19 mouse cellular contexts compared by ENCODE assay signal in genomic region chr10:103030931-103031330, GRCm38 (mm10). TPM values are rescaled to one million over a fixed set of nuclear protein-coding genes. Genes with fewer than 3 reads are reported as not detected.
A peak's percentile ranks its signal among the peaks of the same experiment; 100 is the strongest.
DNase-seq lines count a peak whose midpoint lies in the region; ATAC-seq lines count a peak whose summit lies in the region.
"Had no signal": no experiment of that assay in that cellular context is flagged by ENCODE, and none has a peak within 500 bp of the region (broad histone marks: within the 10 kb centered on the region; RNA-seq: fewer than 3 reads in every experiment).

No protein-coding gene starts in this region.

- H3K4me2 ChIP-seq in kidney, embryonic 14.5 days (replicated peaks; ENCODE audit: low read depth, low read length): no peak overlapping the region
- no peak overlapping the region for H3K4me2 ChIP-seq in midbrain, embryonic 11.5 days
- no peak overlapping the region for H3K4me2 ChIP-seq in midbrain, embryonic 13.5 days (replicated peaks)
- H3K4me2 ChIP-seq in embryonic facial prominence, embryonic 11.5 days (ENCODE audit: low read depth, low read length): peak overlapping the region; percentile 29
- H3K4me2 ChIP-seq in embryonic facial prominence, embryonic 14.5 days (ENCODE audit: low read depth, low read length): peak overlapping the region; percentile 53
- H3K4me2 ChIP-seq: neural tube, embryonic 13.5 days had no signal

- H3K36me3 ChIP-seq in kidney, embryonic 14.5 days (ENCODE audit: control insufficient read depth, insufficient read depth, low read length): no peaks in the 10 kb centered on the region
- no peaks in the 10 kb centered on the region for H3K36me3 ChIP-seq in midbrain, embryonic 11.5 days (ENCODE audit: control insufficient read depth, insufficient read depth, low read length)
- H3K36me3 ChIP-seq in midbrain, embryonic 13.5 days: no peaks in the 10 kb centered on the region
- H3K36me3 ChIP-seq in embryonic facial prominence, embryonic 11.5 days (replicated peaks; ENCODE audit: control insufficient read depth, insufficient read depth, low read depth, low read length): no peaks in the 10 kb centered on the region
- H3K36me3 ChIP-seq in embryonic facial prominence, embryonic 14.5 days (ENCODE audit: control insufficient read depth, insufficient read depth, low read length): no peaks in the 10 kb centered on the region
- H3K36me3 ChIP-seq: hindbrain, embryonic 12.5 days; neural tube, embryonic 13.5 days had no signal

- 5% methylated on average over 11 of the region's 11 CpGs for WGBS in kidney, embryonic 14.5 days
- 2% methylated on average over 11 of the region's 11 CpGs for WGBS in midbrain, embryonic 11.5 days
- WGBS in midbrain, embryonic 13.5 days: 3% methylated on average over 11 of the region's 11 CpGs
- 2% methylated on average over 11 of the region's 11 CpGs for WGBS in embryonic facial prominence, embryonic 11.5 days
- WGBS in embryonic facial prominence, embryonic 14.5 days: 3% methylated on average over 11 of the region's 11 CpGs

- no peak overlapping the region for H3K27ac ChIP-seq in kidney, embryonic 14.5 days (ENCODE audit: low read depth, low read length)
- H3K27ac ChIP-seq in midbrain, embryonic 11.5 days (ENCODE audit: low read depth, low read length): no peak overlapping the region
- no peak overlapping the region for H3K27ac ChIP-seq in midbrain, embryonic 13.5 days
- peak overlapping the region; percentile 79 for H3K27ac ChIP-seq in embryonic facial prominence, embryonic 11.5 days (replicated peaks; ENCODE audit: low read depth, low read length)
- peak overlapping the region; percentile 90 for H3K27ac ChIP-seq in embryonic facial prominence, embryonic 14.5 days (replicated peaks; ENCODE audit: low read depth, low read length)
- H3K27ac ChIP-seq: hindbrain, embryonic 12.5 days; neural tube, embryonic 13.5 days had no signal

- no peak for ATAC-seq in kidney, embryonic 14.5 days (ENCODE audit: low FRiP score, low TSS enrichment)
- ATAC-seq in midbrain, embryonic 11.5 days (ENCODE audit: low FRiP score): no peak
- no peak for ATAC-seq in midbrain, embryonic 13.5 days
- no peak for ATAC-seq in embryonic facial prominence, embryonic 11.5 days (replicated peaks; ENCODE audit: insufficient number of reproducible peaks, low FRiP score, low TSS enrichment, low read depth)
- no peak for ATAC-seq in embryonic facial prominence, embryonic 14.5 days (ENCODE audit: low read depth)
- ATAC-seq: inflammation-experienced regulatory T-cells, adult 6 months had no signal

- no peaks in the 10 kb centered on the region for H3K9me3 ChIP-seq in kidney, embryonic 14.5 days (ENCODE audit: control insufficient read depth, low read length)
- H3K9me3 ChIP-seq in midbrain, embryonic 11.5 days (ENCODE audit: control insufficient read depth, low read length): no peaks in the 10 kb centered on the region
- no peaks in the 10 kb centered on the region for H3K9me3 ChIP-seq in midbrain, embryonic 13.5 days
- H3K9me3 ChIP-seq in embryonic facial prominence, embryonic 11.5 days (replicated peaks; ENCODE audit: control insufficient read depth, low read length): no peaks in the 10 kb centered on the region
- no peaks in the 10 kb centered on the region for H3K9me3 ChIP-seq in embryonic facial prominence, embryonic 14.5 days (ENCODE audit: control insufficient read depth, low read length)
- H3K9me3 ChIP-seq: hindbrain, embryonic 12.5 days; neural tube, embryonic 13.5 days had no signal

- no peak overlapping the region for H3K9ac ChIP-seq in kidney, embryonic 14.5 days (ENCODE audit: low read depth, low read length)
- no peak overlapping the region for H3K9ac ChIP-seq in midbrain, embryonic 11.5 days (ENCODE audit: low read length)
- H3K9ac ChIP-seq in midbrain, embryonic 13.5 days (replicated peaks): no peak overlapping the region
- H3K9ac ChIP-seq in embryonic facial prominence, embryonic 11.5 days (replicated peaks; ENCODE audit: low read length): peak overlapping the region; percentile 67
- peak overlapping the region; percentile 80 for H3K9ac ChIP-seq in embryonic facial prominence, embryonic 14.5 days (ENCODE audit: low read depth, low read length)
- H3K9ac ChIP-seq: hindbrain, embryonic 12.5 days; neural tube, embryonic 13.5 days had no signal

- peak overlapping the region; percentile 48; the same call in 1 of the 2 replicates for H3K4me3 ChIP-seq in kidney, embryonic 14.5 days (ENCODE audit: low read length)
- no peak overlapping the region for H3K4me3 ChIP-seq in midbrain, embryonic 11.5 days (ENCODE audit: low read depth, low read length)
- H3K4me3 ChIP-seq in midbrain, embryonic 13.5 days (replicated peaks): no peak overlapping the region
- H3K4me3 ChIP-seq in embryonic facial prominence, embryonic 11.5 days (ENCODE audit: low read depth, low read length): peak overlapping the region; percentile 53
- peak overlapping the region; percentile 53 for H3K4me3 ChIP-seq in embryonic facial prominence, embryonic 14.5 days (ENCODE audit: low read depth, low read length)
- H3K4me3 ChIP-seq: hindbrain, embryonic 12.5 days; neural tube, embryonic 13.5 days had no signal

- H3K4me1 ChIP-seq in kidney, embryonic 14.5 days (ENCODE audit: control insufficient read depth, insufficient read depth, low read length): 0 out of 2 replicates have a peak, but pooled peaks cover 4% of the 10 kb centered on the region
- H3K4me1 ChIP-seq in midbrain, embryonic 11.5 days (ENCODE audit: control insufficient read depth, insufficient read depth, low read length): peaks cover 2% of the 10 kb centered on the region; the same call in 1 of the 2 replicates
- H3K4me1 ChIP-seq in midbrain, embryonic 13.5 days (replicated peaks): peaks cover 14% of the 10 kb centered on the region
- H3K4me1 ChIP-seq in embryonic facial prominence, embryonic 11.5 days (ENCODE audit: control insufficient read depth, insufficient read depth, low read length): no peaks in the 10 kb centered on the region
- H3K4me1 ChIP-seq in embryonic facial prominence, embryonic 14.5 days (ENCODE audit: control insufficient read depth, insufficient read depth, low read length): no peaks in the 10 kb centered on the region

- peaks cover 72% of the 10 kb centered on the region for H3K27me3 ChIP-seq in kidney, embryonic 14.5 days (ENCODE audit: control insufficient read depth, insufficient read depth, low read length)
- H3K27me3 ChIP-seq in midbrain, embryonic 11.5 days (ENCODE audit: control insufficient read depth, insufficient read depth, low read length): peaks cover 83% of the 10 kb centered on the region
- peaks cover 88% of the 10 kb centered on the region for H3K27me3 ChIP-seq in midbrain, embryonic 13.5 days
- peaks cover 23% of the 10 kb centered on the region for H3K27me3 ChIP-seq in embryonic facial prominence, embryonic 11.5 days (ENCODE audit: control insufficient read depth, insufficient read depth, low read length)
- H3K27me3 ChIP-seq in embryonic facial prominence, embryonic 14.5 days (replicated peaks; ENCODE audit: control insufficient read depth, insufficient read depth, low read length): peaks cover 56% of the 10 kb centered on the region

- DNase-seq in kidney, adult 8-10 months: no peak
- DNase-seq in midbrain, embryonic 11.5 days (ENCODE audit: low spot score, missing footprints): peak; percentile 93
- no peak for DNase-seq in embryonic facial prominence, embryonic 11.5 days (ENCODE audit: low spot score)
- DNase-seq in embryonic facial prominence, embryonic 14.5 days (ENCODE audit: low spot score): no peak
- DNase-seq in thymus, postnatal 14 days: no peak
- DNase-seq: cerebellum, adult 8-10 months; heart, postnatal 10 days; kidney, adult 9 months; liver; lung, postnatal 10 days; right cerebral cortex, postnatal 25 days had no signal

RNA-seq across cellular contexts. Expression of gene Alx1, which starts 0.9 kb away (rescaled TPM):
- polyA plus RNA-seq in kidney, embryonic 14.5 days (2014; fragmentation: Nextera tagmentation; extraction: Ambion mirVana): 34.8 and 36.7 TPM in 2 replicates
- polyA plus RNA-seq in midbrain, embryonic 11.5 days (2014; fragmentation: Nextera tagmentation; extraction: Ambion mirVana): 7.7 and 9.7 TPM in 2 replicates
- polyA plus RNA-seq in midbrain, embryonic 13.5 days (2015; fragmentation: Nextera tagmentation; extraction: Ambion mirVana): 0.38 and 0.43 TPM in 2 replicates
- 186 and 220 TPM in 2 replicates for polyA plus RNA-seq in embryonic facial prominence, embryonic 11.5 days (2014; fragmentation: Nextera tagmentation; extraction: Ambion mirVana)
- polyA plus RNA-seq in embryonic facial prominence, embryonic 14.5 days (2014; fragmentation: Nextera tagmentation; extraction: Ambion mirVana): 49.7 and 58.8 TPM in 2 replicates
- polyA plus RNA-seq: inflammation-experienced regulatory T-cells, adult 6 months; liver, embryonic 16.5 days; spleen, adult 2 months; stomach, embryonic 14.5 days had no signal

Comparison
In these comparisons a context has a peak if more than half of its experiments do, and no peak if none do; other contexts are left out.
1. H3K27ac ChIP-seq: peak in embryonic facial prominence, embryonic 11.5 days (single experiment) and embryonic facial prominence, embryonic 14.5 days (single experiment); none in kidney, embryonic 14.5 days (single experiment), midbrain, embryonic 11.5 days (single experiment) and midbrain, embryonic 13.5 days (single experiment).
2. H3K4me2 ChIP-seq: peak in embryonic facial prominence, embryonic 11.5 days (single experiment) and embryonic facial prominence, embryonic 14.5 days (single experiment); none in kidney, embryonic 14.5 days (single experiment), midbrain, embryonic 11.5 days (single experiment) and midbrain, embryonic 13.5 days (single experiment).
3. H3K4me3 ChIP-seq: peak in kidney, embryonic 14.5 days (single experiment), embryonic facial prominence, embryonic 11.5 days (single experiment) and embryonic facial prominence, embryonic 14.5 days (single experiment); none in midbrain, embryonic 11.5 days (single experiment) and midbrain, embryonic 13.5 days (single experiment).
4. H3K9ac ChIP-seq: peak in embryonic facial prominence, embryonic 11.5 days (single experiment) and embryonic facial prominence, embryonic 14.5 days (single experiment); none in kidney, embryonic 14.5 days (single experiment), midbrain, embryonic 11.5 days (single experiment) and midbrain, embryonic 13.5 days (single experiment).